Mouse (Mus musculus) lung, postnatal 36 days (tissue): Measurements from ENCODE around the gene Aftph.
A peak's percentile ranks its signal among the peaks of the same experiment; 100 is the strongest.

Experiments used
- DNase-seq: peaks from one replicate; pipeline ENCODE4 v3.0.0; 2022; ENCODE audit warnings: mixed read lengths

Aftph gene

GRCm38 (mm10) chr11:20723572-20723971, 17.8 kb downstream of the Aftph start:
- no peak for DNase-seq

DNA sequence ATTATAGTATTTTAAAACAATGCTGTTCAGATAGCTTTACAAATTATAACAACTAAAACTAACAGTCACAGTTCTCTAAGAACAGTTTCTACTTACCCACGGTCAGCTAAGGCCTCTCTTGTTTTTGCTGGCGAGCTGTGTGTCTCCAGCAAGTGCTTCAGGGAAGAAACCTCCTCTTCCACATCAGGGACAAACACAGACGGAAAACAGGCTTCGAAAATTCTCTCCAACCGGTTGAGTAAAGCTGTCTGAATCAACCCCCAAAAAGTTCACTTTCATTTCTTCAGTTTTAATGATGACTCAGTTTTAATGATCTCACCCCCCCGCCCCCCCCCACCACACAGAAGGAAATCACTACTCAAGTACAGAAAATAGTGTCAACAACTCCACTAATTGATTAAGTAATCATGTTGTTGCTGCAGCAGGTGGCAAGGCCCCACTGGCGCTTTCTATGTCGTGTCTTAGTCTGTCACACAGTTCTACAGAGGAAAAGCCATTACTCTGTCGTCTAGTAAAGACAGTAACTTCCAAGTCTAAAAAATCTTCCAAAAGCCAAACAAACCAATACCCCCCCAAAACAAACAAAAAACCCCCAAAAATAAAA, 29.2 kb downstream of the Aftph start:
- DNase-seq, result no peak

GRCm38 (mm10) chr11:20691000-20691399, 50.4 kb downstream of the Aftph start:
- peak; percentile 78 for DNase-seq

GRCm38 (mm10) chr11:20681679-20682078, 59.7 kb downstream of the Aftph start:
- DNase-seq, result no peak

GRCm38 (mm10) chr11:20680781-20681180, 60.6 kb downstream of the Aftph start:
- no peak for DNase-seq

DNA sequence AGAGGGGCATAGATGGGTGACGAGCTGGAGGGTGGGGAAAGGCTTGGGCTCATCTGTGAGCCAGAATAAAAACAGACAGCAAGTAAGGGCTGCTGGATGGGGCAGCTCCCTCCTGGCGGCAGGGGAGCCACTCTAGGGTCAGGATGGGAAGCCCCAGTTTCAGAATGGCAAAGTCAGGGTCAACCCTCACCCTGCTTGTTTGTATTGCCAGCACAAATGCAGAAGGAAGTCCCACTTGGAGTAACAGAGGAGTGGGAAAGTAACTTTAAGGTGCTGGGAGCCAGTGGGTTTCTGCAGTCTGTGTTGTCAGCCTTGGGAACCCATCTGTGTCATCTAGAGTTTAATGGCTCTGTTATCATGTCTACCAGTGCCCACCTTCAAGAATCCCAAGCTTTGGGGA, 62.0 kb downstream of the Aftph start:
- no peak for DNase-seq

DNA sequence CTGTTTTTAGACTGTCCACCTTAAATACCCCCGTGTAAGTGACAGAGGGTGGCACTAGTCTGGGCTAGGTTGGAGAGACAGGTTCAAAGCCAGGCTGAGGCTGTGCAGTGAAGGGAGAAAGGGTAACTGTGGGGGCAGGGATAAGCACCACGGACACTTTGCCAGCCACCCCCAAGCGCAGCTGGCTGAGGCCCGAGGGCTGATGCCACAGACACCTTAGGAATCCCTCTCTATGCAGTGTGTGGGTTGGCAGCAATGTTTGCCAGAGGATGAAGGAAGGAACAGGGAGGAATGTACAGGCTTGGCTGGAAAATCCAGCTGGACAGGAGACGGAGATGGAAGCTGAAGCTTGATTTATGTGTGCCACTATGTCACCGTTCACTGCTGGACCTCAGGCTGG, 68.9 kb downstream of the Aftph start:
- no peak for DNase-seq

GRCm38 (mm10) chr11:20671789-20672392, 69.5 kb downstream of the Aftph start:
- no peak for DNase-seq

GRCm38 (mm10) chr11:20664878-20665277, 76.5 kb downstream of the Aftph start:
- DNase-seq, result no peak

DNA sequence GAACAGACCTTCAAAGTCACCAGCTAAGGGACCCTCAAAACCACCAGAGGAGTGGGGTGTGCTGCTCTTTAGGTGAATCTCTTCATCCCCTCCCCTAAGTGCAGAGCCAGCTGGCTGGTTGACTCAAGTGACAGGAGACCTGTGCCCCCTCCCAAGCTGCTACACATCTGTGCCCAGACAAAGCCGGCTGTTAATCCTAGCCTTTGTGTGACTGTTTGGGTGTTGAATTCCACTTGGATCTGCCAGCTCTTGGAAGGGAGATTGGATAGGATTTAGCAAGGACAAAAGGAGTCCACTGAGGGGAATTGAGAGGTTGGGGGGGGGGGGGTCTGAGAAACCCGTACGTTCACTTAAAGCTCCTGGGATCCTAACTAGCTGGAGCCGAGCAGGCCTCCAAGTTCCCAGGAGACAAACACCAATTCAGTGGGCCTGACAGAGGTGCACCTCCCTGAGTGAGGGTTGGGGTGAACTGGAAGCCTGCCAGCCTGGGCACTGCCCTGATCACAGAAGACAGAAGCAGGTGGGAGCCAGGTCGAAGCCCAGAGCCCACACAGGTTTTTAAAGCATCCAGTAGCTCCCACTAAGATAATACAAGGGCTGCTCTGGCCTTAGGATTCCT, 77.7 kb downstream of the Aftph start:
- no peak for DNase-seq

DNA sequence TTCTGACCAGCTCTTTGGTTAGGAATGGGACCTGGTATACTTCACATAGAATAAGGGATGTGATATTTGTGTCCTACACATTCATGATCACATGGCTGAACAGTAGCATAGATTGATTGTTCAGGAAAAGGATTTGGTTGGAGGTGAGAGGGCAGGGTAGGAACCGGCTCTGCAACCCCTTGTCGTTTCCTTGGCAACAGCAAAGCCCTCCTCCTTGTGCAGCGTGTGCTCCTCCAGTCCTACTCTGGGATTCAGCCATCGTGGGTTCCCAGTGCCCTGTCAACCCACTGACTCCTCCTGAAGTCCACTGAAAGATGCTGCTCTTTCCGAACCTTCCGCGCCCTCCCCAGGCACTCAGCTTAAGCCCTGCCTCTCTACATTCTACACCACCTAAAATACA, 78.6 kb downstream of the Aftph start:
- DNase-seq, result peak; percentile 38

DNA sequence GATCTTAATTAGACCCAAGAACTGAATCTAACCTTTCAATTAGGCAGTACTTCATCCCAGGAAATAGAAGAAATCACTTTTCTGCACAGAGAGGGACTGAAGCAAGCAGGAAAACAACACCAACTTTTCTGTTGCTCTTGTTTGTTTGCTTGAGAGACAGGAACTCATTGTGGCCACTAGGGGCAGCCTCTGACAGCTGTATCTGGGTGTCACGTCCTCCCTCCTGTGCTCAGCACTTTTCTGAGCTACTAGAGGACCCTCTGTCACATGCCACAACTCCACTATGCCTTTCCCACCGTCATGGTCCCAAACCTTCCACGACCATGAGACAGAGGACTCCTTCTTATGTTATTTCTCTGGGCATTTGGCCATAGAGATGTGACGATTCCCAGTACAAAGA, 79.7 kb downstream of the Aftph start:
- peak; percentile 78 for DNase-seq

DNA sequence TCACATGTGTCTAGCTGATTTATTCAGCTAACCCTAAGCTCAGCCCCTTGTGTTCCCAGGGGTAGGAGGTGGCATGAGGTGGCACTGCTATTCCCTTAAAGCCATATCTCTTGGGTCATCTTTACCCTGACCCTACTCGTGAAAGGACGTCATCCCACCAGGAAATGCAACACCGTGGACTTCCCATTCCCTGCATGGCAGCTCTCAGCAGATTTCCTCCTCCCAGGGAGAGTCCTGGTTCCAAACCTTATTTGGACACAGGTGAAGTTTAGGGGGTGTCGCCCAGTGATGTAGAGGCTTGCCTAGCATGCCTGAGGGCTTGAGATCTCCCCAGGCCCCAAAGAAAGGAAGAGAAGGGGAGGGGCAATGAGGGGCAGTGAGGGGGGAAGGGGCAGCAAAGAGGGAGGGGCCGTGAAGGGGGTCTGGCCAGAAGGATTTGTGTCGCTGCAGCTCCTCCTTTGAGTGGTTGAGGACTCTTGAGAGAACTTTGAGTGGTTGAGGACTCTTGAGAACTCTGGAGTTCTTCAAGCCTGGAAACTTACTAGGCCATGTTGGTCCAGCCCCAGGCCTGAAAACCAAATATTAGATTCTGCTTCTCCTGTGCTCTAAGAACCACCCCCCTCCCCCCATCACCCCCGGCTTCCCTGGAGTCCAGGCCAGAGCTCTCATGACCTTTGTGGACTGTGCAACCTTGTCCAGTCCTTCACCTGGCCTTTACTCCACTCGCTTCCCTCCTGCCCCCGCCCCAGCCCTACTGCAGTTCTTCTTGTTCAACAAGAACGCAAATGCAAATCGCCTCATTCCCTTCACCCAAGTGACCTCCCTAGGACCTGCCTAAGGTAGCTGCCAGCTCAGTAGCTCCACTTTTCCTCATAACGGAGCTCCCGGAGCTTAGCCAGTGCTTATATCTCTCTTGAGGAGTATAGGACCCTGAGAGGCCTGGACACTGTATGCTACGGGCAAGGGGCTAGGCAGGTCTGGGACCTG, 81.0 kb downstream of the Aftph start:
- peak; percentile 80 for DNase-seq

- peak; percentile 32 for DNase-seq
Measured at GRCm38 (mm10) chr11:20659094-20659493, 82.3 kb downstream of the Aftph start.

DNA sequence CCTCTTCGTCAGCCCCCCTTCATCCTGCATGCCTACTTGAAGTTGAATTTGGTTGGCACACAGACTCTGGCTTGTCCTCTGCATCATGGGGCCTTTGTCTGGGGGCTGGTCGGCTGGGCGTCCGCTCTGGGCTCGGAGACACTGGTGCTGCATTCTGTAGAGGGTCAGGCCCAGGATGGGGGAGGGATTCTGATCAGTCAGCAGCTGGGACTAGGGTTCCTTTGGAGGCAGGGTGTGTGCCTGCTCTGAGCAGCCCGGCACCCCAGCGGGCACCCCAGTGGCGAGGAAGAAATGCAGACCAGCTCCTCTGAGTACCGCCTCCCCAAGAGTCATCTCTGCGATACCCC, 84.7 kb downstream of the Aftph start:
- no peak for DNase-seq

- peak; percentile 26 for DNase-seq
Measured at GRCm38 (mm10) chr11:20655795-20656710, 85.3 kb downstream of the Aftph start.

GRCm38 (mm10) chr11:20651166-20651565, 90.2 kb downstream of the Aftph start:
- DNase-seq, result no peak

DNA sequence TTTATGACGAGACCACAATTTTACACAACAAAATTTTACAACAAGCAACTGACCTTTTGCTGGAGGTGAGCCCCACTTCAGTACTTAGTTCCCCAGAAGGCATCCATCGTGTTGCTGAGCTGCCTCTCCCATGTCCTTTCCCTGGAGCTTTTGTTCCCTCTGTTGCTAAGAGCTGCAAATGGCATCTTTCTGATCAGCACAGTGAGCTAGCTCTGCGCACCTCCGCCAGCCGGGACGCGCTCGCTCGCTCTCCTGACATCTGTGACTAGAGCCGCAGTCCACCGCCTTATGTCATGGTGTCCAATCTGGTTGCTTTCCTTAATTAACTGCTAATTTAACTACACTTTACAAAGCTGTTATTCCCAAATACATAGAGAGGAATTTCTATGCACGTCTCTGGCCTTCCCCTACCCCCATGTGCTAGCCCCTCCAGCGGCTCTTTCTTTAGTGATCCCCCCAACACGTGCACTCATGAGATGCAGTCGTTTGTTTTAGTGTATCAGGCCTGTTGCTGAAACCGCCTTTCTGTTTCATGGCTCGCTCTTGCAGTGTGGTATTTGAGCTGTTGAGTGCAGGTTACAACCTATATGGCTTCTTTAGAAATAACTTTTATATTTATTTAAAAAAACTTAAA, 91.3 kb downstream of the Aftph start:
- no peak for DNase-seq

GRCm38 (mm10) chr11:20649477-20649876, 91.9 kb downstream of the Aftph start:
- no peak for DNase-seq

- DNase-seq, result peak; percentile 43
Measured at GRCm38 (mm10) chr11:20647902-20648625, 93.3 kb downstream of the Aftph start.
